Mouse (Mus musculus): ENCODE data around the gene Gm45618.

DNA sequence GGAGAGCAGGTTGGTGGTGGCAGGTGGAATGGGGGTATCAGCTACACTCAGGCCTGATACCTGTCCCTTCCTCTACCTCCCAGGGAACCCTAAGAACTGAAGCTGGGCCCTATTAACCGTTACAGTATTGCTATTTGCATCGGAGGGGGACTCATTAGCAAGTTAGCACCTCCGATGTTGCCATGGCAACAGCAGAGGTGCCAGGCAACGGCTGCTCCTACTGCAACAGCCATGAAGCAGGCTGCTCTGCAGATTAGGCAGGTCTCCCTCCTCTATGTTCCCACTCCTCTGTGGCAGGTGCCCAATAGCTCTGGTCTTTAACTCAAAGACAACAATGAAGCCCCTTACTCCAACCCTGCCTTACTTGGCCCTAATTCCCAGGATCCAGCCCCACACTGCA lies 28.7 kb downstream of the Gm45618 start:
- TF ChIP-seq CTCF (IDR thresholded peaks at IDR 0.05; ENCODE audit: extremely low read depth, insufficient read depth, insufficient read length, insufficient replicate concordance) (no peak), POLR2A (IDR thresholded peaks at IDR 0.05; ENCODE audit: low read depth, low read length) (no peak)
